Mouse (Mus musculus): Measurements from ENCODE around the gene Slco2a1. TPM values are rescaled to one million over a fixed set of nuclear protein-coding genes. Genes with fewer than 3 reads are reported as not detected.

Slco2a1 gene
- polyA plus RNA-seq, 1 experiment: not detected

- TF ChIP-seq CTCF (IDR thresholded peaks at IDR 0.05; ENCODE audit: insufficient read depth, low read depth, low read length) (no peak), POLR2A (IDR thresholded peaks at IDR 0.05; ENCODE audit: insufficient read depth, low read depth, low read length) (no peak)
- Histone ChIP-seq H3K4me1 (ENCODE audit: control insufficient read depth, insufficient read depth, low read length) (no peaks in the 10 kb centered on the region), H3K4me3 (ENCODE audit: insufficient read depth, low read depth, low read length) (no peak overlapping the region), H3K27ac (ENCODE audit: insufficient read depth, low read depth, low read length) (no peak overlapping the region)
- WGBS: 96% methylated on average over 3 of the region's 3 CpGs
Observed at GRCm38 (mm10) chr9:102979011-102979700, 9.4 kb upstream of the Slco2a1 start.

GRCm38 (mm10) chr9:102979956-102980355, 8.6 kb upstream of the Slco2a1 start:
- TF ChIP-seq CTCF (IDR thresholded peaks at IDR 0.05; ENCODE audit: insufficient read depth, low read depth, low read length) (no peak), POLR2A (IDR thresholded peaks at IDR 0.05; ENCODE audit: insufficient read depth, low read depth, low read length) (no peak)
- WGBS: 83% methylated on average over 10 of the region's 10 CpGs
- Histone ChIP-seq H3K4me3 (ENCODE audit: insufficient read depth, low read depth, low read length) (no peak overlapping the region), H3K27ac (ENCODE audit: insufficient read depth, low read depth, low read length) (no peak overlapping the region), H3K4me1 (ENCODE audit: control insufficient read depth, insufficient read depth, low read length) (no peaks in the 10 kb centered on the region)

DNA sequence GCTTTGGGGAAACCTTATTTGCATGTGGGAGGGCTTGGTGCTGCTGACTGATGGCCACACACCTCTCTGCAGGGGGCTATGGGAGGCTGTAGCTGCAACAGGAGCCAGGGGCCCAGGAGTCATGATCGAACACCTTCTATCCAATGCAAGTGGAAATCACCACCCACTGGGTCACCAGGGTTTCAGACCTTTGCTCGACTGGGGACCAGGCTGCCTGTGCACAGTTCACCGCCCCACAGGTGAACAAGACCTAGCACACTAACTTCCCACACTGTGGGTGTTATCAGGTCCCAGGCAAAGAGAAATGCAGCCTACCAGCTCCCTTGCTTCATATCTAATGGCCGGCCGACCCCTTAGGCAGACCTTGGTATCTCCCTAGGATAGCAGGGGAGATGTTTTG, 8.1 kb upstream of the Slco2a1 start:
- H3K4me3 ChIP-seq (ENCODE audit: insufficient read depth, low read depth, low read length): no peak overlapping the region

DNA sequence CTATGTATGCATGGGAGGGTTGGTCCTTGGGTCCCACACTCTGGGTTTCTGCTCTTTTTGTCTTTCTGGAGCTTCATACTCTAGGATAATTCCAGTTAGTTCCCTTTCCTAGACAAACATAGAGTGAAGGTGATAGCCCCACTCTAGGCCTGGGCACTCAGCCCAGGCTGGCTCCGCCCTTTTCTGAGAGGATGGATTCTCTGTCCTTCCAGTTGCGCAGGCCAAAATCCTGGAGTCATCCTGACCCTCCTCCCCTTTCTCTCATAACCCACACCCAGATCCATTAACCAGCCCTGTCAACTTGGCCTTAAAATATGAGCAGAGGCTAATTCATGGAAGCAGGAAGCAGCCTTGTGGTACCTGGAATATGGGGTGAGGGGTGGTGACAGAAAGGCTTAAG, 6.7 kb upstream of the Slco2a1 start:
- TF ChIP-seq POLR2A (IDR thresholded peaks at IDR 0.05; ENCODE audit: insufficient read depth, low read depth, low read length) (no peak), CTCF (IDR thresholded peaks at IDR 0.05; ENCODE audit: insufficient read depth, low read depth, low read length) (no peak)
- WGBS: 94% methylated on average over 2 of the region's 2 CpGs

More for the DNA sequence above, 8.1 kb upstream of the Slco2a1 start:
- 94% methylated on average over 5 of the region's 5 CpGs for WGBS
- Histone ChIP-seq H3K4me1 (ENCODE audit: control insufficient read depth, insufficient read depth, low read length) (no peaks in the 10 kb centered on the region), H3K27ac (ENCODE audit: insufficient read depth, low read depth, low read length) (no peak overlapping the region)
- no peak for TF ChIP-seq POLR2A (IDR thresholded peaks at IDR 0.05; ENCODE audit: insufficient read depth, low read depth, low read length)
- TF ChIP-seq CTCF (IDR thresholded peaks at IDR 0.05; ENCODE audit: insufficient read depth, low read depth, low read length): no peak

GRCm38 (mm10) chr9:102982376-102982775, 6.1 kb upstream of the Slco2a1 start:
- Histone ChIP-seq H3K27ac (ENCODE audit: insufficient read depth, low read depth, low read length) (no peak overlapping the region), H3K4me3 (ENCODE audit: insufficient read depth, low read depth, low read length) (no peak overlapping the region), H3K4me1 (ENCODE audit: control insufficient read depth, insufficient read depth, low read length) (no peaks in the 10 kb centered on the region)
- WGBS: 86% methylated on average over 3 of the region's 3 CpGs
- TF ChIP-seq POLR2A (IDR thresholded peaks at IDR 0.05; ENCODE audit: insufficient read depth, low read depth, low read length) (no peak), CTCF (IDR thresholded peaks at IDR 0.05; ENCODE audit: insufficient read depth, low read depth, low read length) (no peak)

More for the DNA sequence above, 6.7 kb upstream of the Slco2a1 start:
- no peak overlapping the region for H3K4me3 ChIP-seq (ENCODE audit: insufficient read depth, low read depth, low read length)
- no peak overlapping the region for H3K27ac ChIP-seq (ENCODE audit: insufficient read depth, low read depth, low read length)
- H3K4me1 ChIP-seq (ENCODE audit: control insufficient read depth, insufficient read depth, low read length): no peaks in the 10 kb centered on the region

DNA sequence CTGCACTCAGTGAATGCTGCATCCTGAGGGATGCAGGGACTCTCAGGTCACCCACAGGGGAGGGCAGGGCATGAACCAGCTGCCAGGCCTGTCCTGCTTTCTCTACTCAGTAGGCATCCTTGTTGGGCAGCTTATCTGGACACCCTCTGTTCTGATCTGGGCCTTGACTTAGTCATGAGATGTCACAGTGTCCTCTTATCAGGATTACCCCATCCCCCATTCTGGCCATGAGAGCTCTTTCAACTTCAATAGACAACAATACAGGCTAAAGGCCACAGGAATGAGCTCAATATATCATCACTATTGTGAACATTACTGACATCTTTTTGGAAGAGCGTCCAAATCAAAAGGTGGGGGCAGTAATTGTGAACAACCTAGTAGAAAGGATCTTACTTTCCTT, 3.4 kb upstream of the Slco2a1 start:
- no peak overlapping the region for H3K27ac ChIP-seq (ENCODE audit: insufficient read depth, low read depth, low read length)
- no peaks in the 10 kb centered on the region for H3K4me1 ChIP-seq (ENCODE audit: control insufficient read depth, insufficient read depth, low read length)
- WGBS: 83% methylated on average over 1 of the region's 1 CpGs
- no peak for TF ChIP-seq POLR2A (IDR thresholded peaks at IDR 0.05; ENCODE audit: insufficient read depth, low read depth, low read length)
- TF ChIP-seq CTCF (IDR thresholded peaks at IDR 0.05; ENCODE audit: insufficient read depth, low read depth, low read length): no peak
- no peak overlapping the region for H3K4me3 ChIP-seq (ENCODE audit: insufficient read depth, low read depth, low read length)

GRCm38 (mm10) chr9:102985939-102986338, 2.6 kb upstream of the Slco2a1 start:
- TF ChIP-seq CTCF (IDR thresholded peaks at IDR 0.05; ENCODE audit: insufficient read depth, low read depth, low read length) (no peak), POLR2A (IDR thresholded peaks at IDR 0.05; ENCODE audit: insufficient read depth, low read depth, low read length) (no peak)
- WGBS: 72% methylated on average over 4 of the region's 4 CpGs
- Histone ChIP-seq H3K4me3 (ENCODE audit: insufficient read depth, low read depth, low read length) (no peak overlapping the region), H3K27ac (ENCODE audit: insufficient read depth, low read depth, low read length) (no peak overlapping the region), H3K4me1 (ENCODE audit: control insufficient read depth, insufficient read depth, low read length) (no peaks in the 10 kb centered on the region)

- no peak overlapping the region for H3K27ac ChIP-seq (ENCODE audit: insufficient read depth, low read depth, low read length)
- no peaks in the 10 kb centered on the region for H3K4me1 ChIP-seq (ENCODE audit: control insufficient read depth, insufficient read depth, low read length)
- WGBS: 53% methylated on average over 6 of the region's 6 CpGs
- no peak for TF ChIP-seq CTCF (IDR thresholded peaks at IDR 0.05; ENCODE audit: insufficient read depth, low read depth, low read length)
- TF ChIP-seq POLR2A (IDR thresholded peaks at IDR 0.05; ENCODE audit: insufficient read depth, low read depth, low read length): no peak
- no peak overlapping the region for H3K4me3 ChIP-seq (ENCODE audit: insufficient read depth, low read depth, low read length)
Observed at GRCm38 (mm10) chr9:102990306-102991133, 2.0 kb downstream of the Slco2a1 start.

- Histone ChIP-seq H3K4me1 (ENCODE audit: control insufficient read depth, insufficient read depth, low read length) (no peaks in the 10 kb centered on the region), H3K4me3 (ENCODE audit: insufficient read depth, low read depth, low read length) (no peak overlapping the region), H3K27ac (ENCODE audit: insufficient read depth, low read depth, low read length) (no peak overlapping the region)
- WGBS: 79% methylated on average over 4 of the region's 4 CpGs
- TF ChIP-seq CTCF (IDR thresholded peaks at IDR 0.05; ENCODE audit: insufficient read depth, low read depth, low read length) (no peak), POLR2A (IDR thresholded peaks at IDR 0.05; ENCODE audit: insufficient read depth, low read depth, low read length) (no peak)
Observed at GRCm38 (mm10) chr9:102991134-102991406, 2.6 kb downstream of the Slco2a1 start.
